Mouse (Mus musculus) kidney, adult 9 months (tissue): Measurements from ENCODE around the gene Zfp385b.

ENCODE experiments used
- DNase-seq: peaks from one replicate; pipeline ENCODE4 v3.0.0; 2022

The Zfp385b gene

DNA sequence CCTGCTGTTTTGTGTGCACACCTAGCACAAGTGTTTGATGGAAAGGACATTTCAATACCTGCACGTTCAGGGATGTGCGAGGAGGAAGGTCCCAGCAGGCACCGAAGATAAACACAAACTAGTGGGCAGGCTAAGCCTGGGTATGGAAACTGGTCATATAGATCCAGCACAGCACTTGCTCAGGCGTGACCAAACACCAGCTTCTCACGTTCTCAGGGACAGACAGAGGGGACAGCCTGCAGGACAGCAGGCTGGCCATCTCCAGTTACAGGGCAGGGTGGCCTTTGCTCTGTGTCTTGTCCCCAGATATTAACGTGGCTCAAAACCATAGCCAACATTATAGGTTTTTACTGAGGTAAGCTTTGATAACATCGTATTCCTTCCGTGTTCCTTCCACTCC is 128.3 kb downstream of the Zfp385b start:
- DNase-seq, result no peak

DNA sequence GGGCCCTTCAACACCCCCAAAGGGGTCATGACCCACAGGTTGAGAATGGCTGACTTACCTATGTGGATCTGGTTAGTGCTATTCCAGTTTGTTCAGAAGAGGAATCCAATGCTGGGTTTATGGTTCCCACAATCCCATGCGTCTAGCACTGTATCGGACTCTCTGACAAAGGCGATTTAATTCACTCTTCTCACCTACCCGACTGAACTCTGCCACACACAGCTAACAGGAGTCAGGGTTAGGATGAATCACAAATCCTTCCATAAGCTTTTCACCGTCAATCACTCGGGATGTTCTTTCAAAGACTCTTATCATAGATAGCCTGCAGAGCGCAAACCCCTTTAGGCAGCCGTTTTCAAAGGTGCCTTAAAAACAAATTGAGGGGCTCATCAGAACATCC is 129.1 kb downstream of the Zfp385b start:
- no peak for DNase-seq

DNA sequence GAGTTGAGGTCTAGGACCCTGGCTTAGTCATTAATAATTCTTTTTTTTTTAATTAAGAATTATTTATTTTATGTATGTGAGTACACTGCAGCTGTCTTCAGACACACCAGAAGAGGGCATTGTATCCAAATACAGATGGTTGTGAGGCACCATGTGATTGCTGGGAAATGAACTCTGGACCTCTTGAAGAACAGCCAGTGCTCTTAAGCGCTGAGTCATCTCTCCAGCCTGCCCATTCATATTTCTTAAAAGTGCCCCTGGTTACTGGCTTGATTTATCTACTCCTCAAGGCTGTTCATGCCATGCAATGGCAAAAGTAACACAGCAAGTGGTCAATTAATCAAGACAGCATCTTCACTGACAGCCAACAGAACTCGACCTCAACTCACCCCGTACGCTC is 130.8 kb downstream of the Zfp385b start:
- peak; percentile 46 for DNase-seq

DNA sequence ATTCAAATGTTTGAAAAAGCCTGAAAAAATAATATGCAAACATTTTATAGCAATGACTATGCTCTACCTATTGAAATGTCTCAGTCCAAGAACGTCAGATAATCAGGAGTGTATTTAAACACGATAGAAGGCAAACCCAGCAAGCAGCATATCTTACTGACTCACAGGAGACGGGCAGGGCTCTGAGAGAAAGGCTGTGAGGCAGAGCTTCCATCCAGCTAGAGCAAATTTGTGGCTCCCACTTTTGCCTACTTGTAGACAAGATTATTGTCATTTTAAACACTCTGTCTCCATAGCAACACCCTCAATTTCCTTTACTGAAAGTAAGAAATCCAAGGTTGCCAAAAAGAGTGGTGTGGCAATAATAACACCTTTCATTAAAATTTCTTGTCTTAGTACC is 135.4 kb downstream of the Zfp385b start:
- DNase-seq, result no peak

DNA sequence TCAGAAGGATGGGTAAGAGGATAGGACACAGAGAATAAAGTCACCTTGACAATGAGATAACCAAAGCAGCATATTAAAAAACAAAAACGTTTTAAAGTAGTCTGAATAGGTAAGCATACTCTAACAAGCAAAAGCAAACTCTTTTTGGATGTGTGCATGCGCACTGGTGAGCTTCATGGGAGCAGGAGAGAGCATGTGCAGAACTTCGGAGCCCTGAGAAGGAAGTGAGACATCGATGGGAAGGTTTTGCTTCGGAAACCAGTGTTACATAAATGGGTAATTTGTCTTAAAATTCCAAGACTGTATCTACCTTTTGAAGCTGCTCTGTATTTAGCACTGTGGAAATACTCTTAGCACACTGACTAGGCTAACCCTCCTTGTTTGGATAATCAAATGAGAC is 137.2 kb downstream of the Zfp385b start:
- no peak for DNase-seq

DNA sequence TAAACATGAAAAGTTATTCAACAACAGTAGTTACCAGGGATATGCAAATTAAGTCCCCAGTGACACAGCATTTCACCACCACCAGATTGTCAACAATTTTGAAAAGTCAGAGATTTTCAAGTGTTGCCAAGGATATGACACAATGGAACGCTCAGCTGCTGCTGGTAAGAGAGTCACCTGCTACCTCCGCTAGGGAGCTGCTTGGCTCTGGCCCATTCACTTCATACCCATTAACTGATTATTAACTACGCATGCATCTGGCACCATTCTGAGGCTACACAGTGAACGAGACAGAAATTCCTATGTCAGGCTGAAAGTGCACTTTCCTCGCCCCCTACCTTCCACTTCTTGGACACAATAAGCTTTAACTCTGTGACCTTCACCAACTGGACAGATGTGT is 137.7 kb downstream of the Zfp385b start:
- DNase-seq, result peak; percentile 77

DNA sequence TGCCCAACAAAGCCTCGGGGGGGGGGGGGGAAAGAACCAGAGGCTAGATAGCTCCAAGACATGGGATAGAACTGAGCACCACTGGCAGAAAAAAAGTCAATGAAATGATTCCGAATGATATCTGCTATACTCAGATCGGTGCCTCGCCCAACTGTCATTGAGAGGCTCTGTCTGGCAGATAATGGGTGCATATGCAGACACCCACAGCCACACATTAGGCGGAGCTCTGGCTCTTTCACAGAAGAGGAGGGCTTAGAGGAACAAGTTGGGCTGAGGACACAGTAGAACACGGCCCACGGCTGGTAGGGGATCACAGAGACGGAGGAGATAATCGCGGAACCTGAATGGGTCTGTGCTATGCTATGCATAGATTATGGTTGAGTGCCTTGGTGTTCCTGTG is 145.7 kb downstream of the Zfp385b start:
- no peak for DNase-seq

DNA sequence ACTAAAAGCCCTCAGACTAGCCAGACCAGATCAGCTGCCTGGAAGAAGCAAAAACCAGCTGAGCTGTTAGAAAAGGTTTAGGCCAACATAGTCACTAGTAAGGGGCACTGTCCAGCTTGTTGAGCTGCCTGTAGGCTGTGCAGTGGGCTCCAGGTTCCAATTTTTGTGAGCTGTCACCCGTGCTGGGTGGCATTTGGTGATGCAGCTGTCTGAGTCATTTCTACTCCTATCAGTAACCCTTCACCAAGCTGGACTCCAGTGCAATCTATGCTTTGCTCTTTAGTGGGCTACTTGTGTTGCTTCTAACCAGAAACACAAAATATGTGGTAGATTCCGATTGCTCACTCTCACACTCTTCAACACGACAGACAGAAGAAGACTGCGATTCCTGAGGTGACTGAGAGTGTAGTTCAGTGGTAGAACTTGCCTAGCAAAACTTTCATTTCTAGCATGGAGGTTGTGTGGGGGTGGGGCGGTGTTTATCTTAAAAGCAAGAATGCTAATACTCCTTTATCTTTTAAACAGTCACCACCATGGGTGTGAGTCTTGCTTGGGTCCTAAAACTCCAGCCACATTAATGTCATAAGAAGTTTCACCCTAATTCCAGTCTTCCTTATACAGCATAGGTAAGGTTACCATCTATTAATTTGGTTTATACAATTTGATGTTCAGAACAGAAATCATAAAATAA is 147.1 kb downstream of the Zfp385b start:
- no peak for DNase-seq

DNA sequence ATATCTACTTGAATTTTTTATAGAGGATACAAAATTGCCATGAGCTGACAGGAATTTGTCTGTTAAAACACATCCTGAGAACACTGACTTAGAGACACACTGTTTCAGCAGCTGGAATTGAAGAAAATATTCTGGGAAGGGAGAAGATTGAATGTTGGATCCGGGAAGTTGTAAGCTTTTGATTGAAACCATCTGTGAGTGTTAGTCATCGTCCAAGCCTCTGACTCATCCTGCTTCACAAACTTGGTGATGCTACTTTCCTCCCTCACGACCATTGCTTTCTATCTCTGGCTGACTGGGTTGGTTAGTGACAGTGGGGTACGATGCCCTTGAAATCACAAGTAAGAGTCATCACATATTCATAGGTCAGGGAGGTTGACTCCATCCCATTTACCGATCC is 157.3 kb downstream of the Zfp385b start:
- DNase-seq, result no peak

DNA sequence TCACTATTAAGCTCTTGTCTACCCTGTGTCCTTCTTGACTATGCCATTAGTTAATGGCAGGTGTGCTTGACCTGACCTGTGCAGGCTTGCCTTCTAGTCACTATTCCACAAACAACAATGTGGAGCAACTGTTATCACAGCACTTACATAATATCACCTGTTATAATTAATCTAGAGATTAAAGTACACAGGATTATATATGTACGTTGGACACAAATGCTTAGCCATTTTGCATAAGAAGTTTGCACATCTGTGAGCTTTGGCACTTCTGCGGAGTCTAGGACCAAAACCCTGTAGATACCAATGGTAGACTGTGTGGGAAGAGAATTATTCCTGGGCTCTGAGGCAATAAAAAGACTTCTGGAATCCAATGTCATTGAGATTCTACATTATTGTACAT is 165.8 kb downstream of the Zfp385b start:
- no peak for DNase-seq

DNA sequence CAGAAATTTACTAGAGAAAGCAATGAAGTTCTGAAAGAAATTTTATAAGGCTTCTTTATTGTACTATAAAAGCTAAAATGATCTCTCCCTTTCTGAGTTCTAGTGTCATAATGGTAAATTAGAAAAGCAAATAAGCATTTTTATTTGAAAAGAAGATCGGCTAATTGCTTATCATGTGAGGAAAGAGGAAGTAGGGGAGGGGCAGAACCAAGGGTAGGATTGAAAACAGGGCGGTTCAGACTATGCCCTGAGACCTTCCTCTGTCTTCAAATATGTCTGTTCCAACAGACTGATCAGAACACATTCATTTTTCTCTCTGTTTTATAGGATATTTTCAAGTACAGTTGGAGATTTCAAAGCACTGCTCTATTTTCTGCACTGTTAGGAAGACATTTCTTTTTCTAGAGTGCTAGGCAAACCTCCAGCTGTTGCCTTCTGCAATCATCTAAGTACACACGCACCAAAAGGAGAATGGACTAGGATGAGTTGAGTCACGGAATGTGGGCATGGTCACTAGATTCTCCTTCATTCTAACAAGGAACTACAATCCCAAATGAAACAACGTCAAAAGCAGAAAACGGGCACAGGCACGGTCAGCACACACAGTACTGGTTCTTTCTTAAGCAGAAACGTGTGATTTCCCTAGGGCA is 177.8 kb downstream of the Zfp385b start:
- DNase-seq, result no peak

DNA sequence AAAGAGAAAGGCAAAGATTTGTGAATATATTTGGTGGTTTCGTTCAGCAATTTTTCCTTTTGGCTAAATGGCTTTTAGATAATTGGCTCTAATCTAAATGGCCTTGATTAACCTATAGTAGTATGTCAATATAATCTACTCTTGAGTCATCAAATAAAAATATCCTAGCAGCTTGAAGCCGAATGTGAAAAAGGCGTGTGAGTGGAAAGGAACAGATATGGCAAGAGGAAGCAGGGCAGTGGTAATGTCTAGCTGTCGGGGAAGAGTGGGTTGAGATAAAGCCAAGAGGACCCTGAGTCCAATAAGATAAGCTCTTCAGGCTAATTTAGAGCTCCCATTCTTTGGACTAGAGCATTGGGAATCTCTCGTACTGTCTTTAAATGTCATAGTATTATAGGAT is 179.4 kb downstream of the Zfp385b start:
- DNase-seq, result no peak

DNA sequence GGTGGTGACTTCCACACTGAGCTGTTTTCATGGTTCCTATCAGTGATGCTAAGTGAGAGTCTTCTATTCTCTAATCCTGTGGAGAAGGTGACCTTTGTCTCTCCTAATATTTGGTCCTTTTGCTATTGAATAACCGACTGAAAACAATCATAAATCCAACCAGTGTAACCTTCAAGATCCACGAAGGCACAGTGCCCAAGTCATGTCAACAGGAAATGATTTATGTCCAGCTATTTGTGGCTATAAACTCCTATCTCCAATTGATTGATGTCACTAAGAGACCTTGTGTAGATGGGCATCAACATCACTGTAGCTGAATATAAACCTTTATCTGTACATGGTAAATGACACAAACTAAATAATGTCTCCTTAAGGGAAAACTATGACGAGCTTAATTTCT is 187.8 kb downstream of the Zfp385b start:
- no peak for DNase-seq

DNA sequence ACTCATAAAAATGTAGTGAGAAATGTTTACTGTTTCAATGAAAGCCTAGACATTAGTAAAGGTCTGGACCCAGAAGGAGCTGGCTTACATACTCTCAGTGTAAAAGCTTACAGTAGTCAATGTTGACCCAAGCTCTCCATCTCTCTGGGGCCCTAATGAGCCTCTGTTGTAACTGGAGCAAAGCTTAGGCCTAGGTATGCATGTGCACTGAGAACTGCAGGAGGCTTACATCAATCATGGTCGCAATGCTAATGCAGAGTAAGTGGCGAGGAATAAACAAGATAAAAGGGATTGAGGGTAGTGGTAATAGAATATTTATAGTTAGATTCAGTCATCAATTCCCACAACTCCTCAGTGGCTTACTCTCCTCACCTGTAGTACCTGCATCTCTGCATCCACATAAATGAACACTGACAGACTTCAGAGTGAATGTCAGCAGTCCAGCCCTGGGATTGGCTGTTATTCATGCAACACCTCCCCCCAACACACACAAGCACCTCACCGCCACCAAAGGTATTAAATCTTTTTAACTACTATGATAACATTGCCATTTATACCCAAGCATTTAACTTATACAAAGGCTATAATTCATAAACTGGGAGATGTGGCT is 191.7 kb downstream of the Zfp385b start:
- no peak for DNase-seq

DNA sequence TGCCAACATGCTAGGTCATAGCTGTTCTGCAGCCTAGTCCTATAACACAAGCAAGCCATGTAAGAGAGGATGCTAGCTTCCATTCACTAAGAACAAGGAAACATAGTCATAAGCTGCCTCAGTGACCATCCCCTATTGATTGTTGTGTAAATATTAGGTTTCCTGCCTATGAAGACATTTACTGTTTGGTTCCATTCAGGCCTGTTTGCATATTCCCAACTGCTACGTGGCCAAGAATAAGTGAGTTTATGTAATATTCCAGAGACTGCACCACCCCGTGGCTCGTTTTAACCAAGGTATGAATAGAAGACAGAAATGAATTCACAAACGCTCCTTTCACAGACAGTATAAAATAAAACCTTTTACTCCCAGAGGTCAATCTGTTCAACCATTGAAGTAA is 200.8 kb downstream of the Zfp385b start:
- no peak for DNase-seq

DNA sequence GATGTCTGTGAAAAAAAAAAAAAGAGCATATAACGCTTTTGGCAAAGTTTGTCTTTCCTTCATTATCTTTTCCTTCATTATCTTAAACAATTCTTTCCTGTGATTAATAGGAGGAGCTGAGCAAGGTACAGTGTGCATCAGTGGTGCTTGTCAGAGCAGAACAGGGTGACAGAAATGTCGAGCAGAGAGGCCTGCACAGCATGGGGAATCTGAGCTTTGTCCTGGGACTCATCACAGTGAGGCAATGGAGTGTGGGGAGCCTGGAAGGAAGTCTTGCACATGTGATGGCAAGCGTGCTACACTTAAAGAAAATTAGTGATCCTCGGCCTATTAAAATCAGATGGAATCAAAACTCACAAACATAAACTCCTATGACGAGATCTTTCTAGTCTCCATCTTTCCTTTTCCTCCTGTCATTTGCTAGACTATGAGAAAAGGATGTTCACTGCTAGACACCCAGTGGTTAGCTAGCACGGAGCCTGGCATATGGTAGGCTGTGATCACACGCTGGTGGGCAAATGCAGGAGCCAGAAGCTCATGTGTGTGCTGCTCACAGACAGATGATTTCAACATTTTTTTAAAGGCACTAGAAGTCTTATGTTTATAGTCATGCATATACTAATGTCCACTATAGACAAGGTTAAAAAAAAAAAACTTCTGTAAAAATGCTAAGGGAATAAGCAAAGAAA is 209.0 kb downstream of the Zfp385b start:
- DNase-seq, result no peak

DNA sequence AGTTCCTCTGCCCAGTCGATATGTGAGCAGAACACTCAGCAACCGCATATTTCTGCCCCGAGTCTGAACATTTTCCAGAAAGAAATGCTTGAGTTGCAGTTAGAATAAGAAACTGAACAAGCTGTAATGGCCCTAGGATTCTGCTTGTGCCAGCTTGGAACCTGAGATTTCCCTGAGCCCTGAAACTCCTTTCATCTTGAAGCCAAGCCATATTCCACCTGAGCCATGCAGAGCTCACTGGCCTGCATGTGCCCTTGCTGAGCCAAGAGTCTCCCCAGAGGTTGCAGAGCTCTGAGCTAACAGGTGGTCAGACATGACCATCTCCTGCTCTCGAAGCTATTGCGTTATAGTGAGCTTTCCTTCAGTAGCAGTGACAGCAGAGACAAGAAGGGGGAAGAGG is 210.0 kb downstream of the Zfp385b start:
- no peak for DNase-seq

DNA sequence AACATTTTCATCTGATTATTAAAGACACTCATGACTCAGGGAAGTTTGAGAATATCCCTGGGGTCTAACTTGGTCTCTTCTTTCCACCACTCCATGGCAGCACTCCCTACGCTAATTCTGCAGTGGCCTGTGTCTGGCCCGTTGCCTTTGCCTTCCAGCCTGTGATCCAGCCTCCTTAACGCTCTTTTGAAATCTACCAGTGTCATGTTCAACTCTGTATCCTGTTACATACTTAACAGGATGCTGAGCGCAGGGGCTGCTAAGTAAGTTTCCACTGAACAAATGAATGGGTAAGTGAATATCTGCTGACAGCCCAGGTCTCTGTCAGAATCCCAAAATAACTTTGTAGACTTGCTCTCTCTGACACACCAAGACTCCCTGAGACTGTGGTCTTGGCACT is 210.8 kb downstream of the Zfp385b start:
- DNase-seq, result no peak

DNA sequence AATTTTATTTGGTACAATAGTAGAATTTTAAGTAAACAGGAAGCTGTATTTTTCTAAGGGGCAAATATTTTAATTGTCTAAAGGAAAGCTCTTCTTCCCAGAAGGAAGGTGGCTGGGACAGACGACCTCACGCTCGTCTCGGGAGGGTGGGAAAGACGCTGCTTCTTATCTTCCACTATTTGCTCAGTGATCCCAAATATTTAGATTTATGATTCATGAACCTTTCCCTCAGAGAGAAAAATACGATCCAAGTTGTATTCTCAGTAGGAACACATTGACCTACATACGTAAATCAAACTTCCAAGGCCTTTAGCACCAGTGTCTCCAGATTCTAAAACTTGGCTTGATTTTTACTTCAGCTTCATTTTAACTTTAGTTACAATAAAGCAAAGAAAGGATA is 226.0 kb downstream of the Zfp385b start:
- no peak for DNase-seq

DNA sequence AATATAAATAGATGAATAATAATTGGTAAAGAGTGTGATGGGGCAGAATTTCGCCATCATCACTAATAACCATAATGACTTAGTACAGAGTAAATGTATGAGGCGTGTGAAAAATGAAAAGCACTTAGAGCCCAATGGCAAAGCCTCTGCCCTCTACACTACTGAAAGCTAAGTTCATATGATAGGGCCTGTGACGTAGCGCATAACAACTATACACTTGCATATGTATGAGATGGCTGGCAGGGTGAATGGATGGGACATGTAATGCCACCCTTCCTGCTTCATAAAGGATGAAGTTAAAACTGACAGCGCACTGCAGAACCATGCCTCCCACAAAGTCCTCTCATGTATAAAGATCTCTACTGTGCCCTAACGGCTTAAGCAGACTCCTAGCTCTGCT is 226.9 kb downstream of the Zfp385b start:
- no peak for DNase-seq

DNA sequence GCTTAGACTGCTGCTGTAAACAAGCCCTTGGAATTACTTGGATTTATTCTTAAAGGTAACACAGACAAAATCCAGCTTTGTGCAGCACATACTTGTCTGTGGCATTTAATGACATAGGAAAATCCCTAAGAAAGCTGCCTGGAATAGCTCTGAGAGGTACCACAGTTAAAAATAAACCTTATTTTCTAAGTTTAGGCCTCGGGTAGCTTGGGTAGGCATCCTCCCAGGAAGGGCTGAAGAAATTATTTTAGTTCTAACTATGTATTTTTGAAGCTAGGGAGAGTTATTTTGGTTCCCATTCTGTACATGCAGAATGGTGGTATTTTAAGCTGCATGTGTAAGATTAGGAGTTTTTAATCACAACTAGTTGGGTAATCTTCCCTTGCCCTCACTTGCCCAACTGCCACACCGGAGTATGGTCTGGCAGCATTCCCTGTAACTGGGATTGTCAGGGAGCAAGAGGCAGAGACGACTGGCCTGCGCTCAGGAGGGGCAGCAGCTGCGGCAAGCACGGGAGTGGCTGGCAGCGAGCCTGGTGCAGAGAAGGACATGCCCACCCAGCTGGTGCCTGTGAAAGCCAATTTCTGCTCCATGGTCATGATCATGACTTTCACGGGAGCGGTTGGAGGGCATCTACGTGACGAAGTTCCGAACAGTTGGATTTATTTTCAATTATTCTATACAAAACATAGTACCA is 230.1 kb downstream of the Zfp385b start:
- DNase-seq, result no peak

DNA sequence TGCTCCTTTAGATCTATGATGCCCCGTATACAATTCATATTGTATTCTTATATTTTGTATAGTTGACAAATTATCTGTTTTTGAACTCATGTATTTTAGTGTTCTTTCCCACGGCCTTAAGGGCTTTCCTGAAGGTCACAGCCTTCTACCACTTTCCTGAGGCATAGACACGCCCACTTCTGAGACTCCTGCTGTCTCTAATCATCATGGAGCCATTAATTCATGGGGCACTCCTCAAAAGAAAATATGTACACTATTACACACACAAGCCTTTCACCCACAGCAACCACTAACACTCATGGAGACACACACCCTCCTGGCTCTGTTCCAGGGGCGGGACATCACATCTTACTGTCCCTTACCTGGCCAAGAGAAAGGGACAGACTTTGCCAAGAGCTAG is 232.1 kb downstream of the Zfp385b start:
- no peak for DNase-seq

DNA sequence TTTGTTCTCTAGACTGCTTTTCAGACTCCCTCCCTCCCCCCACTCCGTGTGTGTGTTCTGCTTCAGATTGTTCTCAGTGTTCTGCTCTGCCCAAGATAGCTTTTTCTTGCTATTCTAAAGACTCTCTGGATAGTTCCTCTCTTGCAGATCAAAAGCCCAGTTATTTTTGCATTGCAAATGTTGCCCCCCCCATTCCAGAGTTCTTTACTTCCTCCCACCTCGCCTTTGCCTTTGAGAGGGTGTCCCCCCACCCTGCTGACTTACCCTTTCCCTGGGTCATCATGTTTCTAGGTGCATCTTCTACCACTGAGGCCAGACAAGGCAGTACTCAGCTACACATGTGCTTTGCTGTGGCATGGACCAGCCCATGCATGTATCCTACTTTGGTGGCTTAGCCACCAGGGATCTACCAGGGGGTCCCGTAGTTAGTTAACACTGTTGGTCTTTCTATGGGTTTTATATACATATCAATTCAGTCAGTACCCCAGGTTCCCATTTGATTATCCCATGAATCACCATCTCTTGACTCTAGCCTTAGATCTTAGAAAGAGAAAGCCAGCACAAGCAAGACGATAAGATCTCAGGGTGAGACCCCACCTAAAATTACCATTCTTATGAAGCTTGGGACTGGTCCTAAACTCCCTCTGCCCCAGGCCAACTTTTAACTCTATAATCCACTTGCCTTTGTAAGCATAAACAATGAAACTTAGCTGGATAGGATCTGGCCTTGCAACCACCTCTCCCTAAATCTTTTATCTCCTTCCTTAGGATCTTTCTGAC is 232.7 kb downstream of the Zfp385b start:
- no peak for DNase-seq
